Mouse (Mus musculus): ENCODE data around the gene 1700025C18Rik.

1700025C18Rik gene

GRCm38 (mm10) chr2:165090650-165091049 is at the start of gene 1700025C18Rik:
TSS of gene 1700025C18Rik (minus strand) at chr2:165090750.
- DNase-seq (ENCODE audit: low spot score) = no peak

GRCm38 (mm10) chr2:165136049-165136448 is 45.5 kb upstream of the 1700025C18Rik start:
- DNase-seq (ENCODE audit: low spot score) = no peak

- DNase-seq (ENCODE audit: low spot score) = no peak
Measured at GRCm38 (mm10) chr2:165133566-165133965, 43.0 kb upstream of the 1700025C18Rik start.

GRCm38 (mm10) chr2:165131428-165131827 is 40.9 kb upstream of the 1700025C18Rik start:
- DNase-seq (ENCODE audit: low spot score) = no peak

- DNase-seq (ENCODE audit: low spot score) = no peak
Measured at GRCm38 (mm10) chr2:165129189-165129588, 38.6 kb upstream of the 1700025C18Rik start.

- DNase-seq (ENCODE audit: low spot score) = no peak
Measured at GRCm38 (mm10) chr2:165126896-165127562, 36.5 kb upstream of the 1700025C18Rik start.

- no peak for DNase-seq (ENCODE audit: low spot score)
Measured at GRCm38 (mm10) chr2:165121206-165121840, 30.8 kb upstream of the 1700025C18Rik start.

GRCm38 (mm10) chr2:165120765-165121164 is 30.2 kb upstream of the 1700025C18Rik start:
- no peak for DNase-seq (ENCODE audit: low spot score)

- no peak for DNase-seq (ENCODE audit: low spot score)
Measured at GRCm38 (mm10) chr2:165113733-165114132, 23.2 kb upstream of the 1700025C18Rik start.

GRCm38 (mm10) chr2:165112149-165112548 is 21.6 kb upstream of the 1700025C18Rik start:
- peak; percentile 95 for DNase-seq (ENCODE audit: low spot score)

GRCm38 (mm10) chr2:165106585-165106984 is 16.0 kb upstream of the 1700025C18Rik start:
- peak; percentile 39 for DNase-seq (ENCODE audit: low spot score)

- no peak for DNase-seq (ENCODE audit: low spot score)
Measured at GRCm38 (mm10) chr2:165105513-165106079, 15.0 kb upstream of the 1700025C18Rik start.

- DNase-seq (ENCODE audit: low spot score) = no peak
Measured at GRCm38 (mm10) chr2:165102920-165103319, 12.4 kb upstream of the 1700025C18Rik start.

- DNase-seq (ENCODE audit: low spot score) = no peak
Measured at GRCm38 (mm10) chr2:165100749-165101148, 10.2 kb upstream of the 1700025C18Rik start.

GRCm38 (mm10) chr2:165098861-165099260 is 8.3 kb upstream of the 1700025C18Rik start:
- no peak for DNase-seq (ENCODE audit: low spot score)

GRCm38 (mm10) chr2:165096367-165096766 is 5.8 kb upstream of the 1700025C18Rik start:
- no peak for DNase-seq (ENCODE audit: low spot score)

GRCm38 (mm10) chr2:165092393-165092792 is 1.8 kb upstream of the 1700025C18Rik start:
- DNase-seq (ENCODE audit: low spot score) = no peak

GRCm38 (mm10) chr2:165091433-165091965 is 949 bp upstream of the 1700025C18Rik start:
- DNase-seq (ENCODE audit: low spot score) = no peak

GRCm38 (mm10) chr2:165089470-165089869 is 1.1 kb downstream of the 1700025C18Rik start:
- no peak for DNase-seq (ENCODE audit: low spot score)

- no peak for DNase-seq (ENCODE audit: low spot score)
Measured at GRCm38 (mm10) chr2:165086634-165087033, 3.9 kb downstream of the 1700025C18Rik start.

- no peak for DNase-seq (ENCODE audit: low spot score)
Measured at GRCm38 (mm10) chr2:165081257-165081656, 9.3 kb downstream of the 1700025C18Rik start.

GRCm38 (mm10) chr2:165080657-165081056 is 9.9 kb downstream of the 1700025C18Rik start:
- DNase-seq (ENCODE audit: low spot score) = no peak

- DNase-seq (ENCODE audit: low spot score) = peak; percentile 64
Measured at GRCm38 (mm10) chr2:165078605-165079004, 11.9 kb downstream of the 1700025C18Rik start.

Measured in testis, postnatal 10 days (tissue).